Mouse (Mus musculus) central nervous system, embryonic 11.5 days (tissue): ENCODE measurements around the gene Dnajc5g. TPM values are rescaled to one million over a fixed set of nuclear protein-coding genes. Genes with fewer than 3 reads are reported as not detected.

Experiments
- polyA plus RNA-seq: library from polyadenylated mRNA; depleted of rRNA; stranded (reverse); fragments of >200 nt; gene quantifications from 2 replicates; pipeline ENCODE4 v1.2.3, GENCODE M21; 2012; rRNA removed

Dnajc5g gene
- polyA plus RNA-seq, result not detected in 2 replicates

GRCm38 (mm10) chr5:31105814-31106335 lies at the start of gene Dnajc5g:
Gene Dnajc5g, plus strand, starts transcription at chr5:31106285.

DNA sequence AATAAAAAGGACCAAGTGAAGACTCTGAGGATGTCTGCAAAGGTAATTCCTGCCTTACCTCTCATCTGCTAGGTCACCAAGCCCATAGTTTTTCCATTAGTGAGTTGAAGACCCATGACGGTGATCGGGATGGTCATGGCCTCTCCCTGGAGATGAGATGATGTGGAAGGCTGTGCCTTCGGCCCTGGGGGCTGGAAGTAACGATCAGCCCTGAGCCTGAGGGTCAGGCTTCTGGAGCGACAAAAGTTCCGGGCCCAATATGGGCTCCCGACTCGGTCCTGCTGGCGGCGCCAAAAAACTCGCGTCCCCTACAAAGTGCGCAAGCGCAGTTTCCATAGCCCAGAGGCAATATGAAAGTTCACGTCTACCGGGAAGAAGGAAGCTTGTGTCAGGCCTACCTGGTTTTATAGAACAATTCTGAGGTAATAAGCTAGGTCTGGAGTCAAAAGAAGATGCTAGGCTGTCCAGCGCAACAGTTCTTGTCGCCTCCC lies 2.0 kb downstream of the Dnajc5g start, which contains the start of gene Slc30a3:
Gene Slc30a3, minus strand, starts transcription at position 238 of the 491 bp plus-strand sequence.

DNA sequence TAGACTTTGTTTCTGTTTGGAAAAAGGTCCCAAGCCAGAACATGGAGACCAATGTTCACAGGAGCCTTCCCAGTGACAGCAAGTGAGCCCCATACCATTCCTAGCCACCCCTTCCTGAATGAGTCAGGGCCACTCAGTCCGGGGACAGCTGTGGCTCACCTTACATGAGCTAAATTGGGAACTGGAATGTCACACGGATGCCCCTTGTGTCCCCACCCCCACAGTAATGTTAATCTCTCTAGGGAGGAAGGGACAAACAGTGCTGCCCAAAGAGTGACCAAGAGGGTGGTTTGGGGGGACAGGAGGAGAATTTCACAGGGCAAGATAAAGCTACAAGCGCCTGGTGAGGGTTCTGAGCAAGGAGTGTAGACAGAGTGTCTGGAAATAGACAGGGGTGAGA lies 10.3 kb downstream of the Dnajc5g start, which contains the start of gene Trim54:
Gene Trim54, plus strand, starts transcription at position 359 of the 400 bp plus-strand sequence.

DNA sequence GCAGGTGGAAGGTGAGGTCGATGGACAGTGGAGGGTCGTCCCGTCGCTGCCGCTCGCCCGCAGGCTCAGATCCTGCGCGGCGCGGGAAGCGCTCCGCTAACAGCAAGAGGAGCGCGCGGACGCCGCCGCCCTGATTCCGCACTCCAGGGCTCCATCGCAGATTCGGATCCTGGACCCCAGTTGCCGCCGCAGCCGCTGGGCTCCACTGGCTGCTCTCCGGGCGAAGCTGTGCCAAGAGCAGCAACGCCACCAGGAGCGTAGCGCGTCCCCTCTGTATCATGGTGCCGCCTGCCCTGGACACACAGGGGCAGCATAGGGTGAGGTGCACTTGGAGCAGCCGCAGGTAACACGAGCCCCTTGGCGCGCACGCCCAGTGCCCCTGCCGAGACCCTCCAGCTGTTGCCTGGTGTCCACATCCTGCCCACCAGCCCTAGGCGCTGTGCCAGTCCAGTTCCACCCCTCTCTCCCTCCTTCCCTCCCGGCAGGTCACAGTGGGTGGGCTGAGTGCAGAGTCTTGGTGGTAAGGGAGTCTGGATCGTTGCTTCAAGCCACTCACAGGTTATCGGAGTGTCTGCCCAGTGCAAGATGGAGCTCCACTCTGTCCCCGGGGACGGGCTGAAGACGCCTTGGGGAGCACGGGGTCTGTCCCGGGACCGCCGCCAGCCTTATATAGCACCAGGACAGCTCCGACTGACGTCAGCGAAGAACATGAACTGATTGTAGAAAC lies 32.3 kb downstream of the Dnajc5g start, which contains the start of gene Ucn:
Gene Ucn, minus strand, starts transcription at position 589 of the 727 bp plus-strand sequence.

GRCm38 (mm10) chr5:31154152-31154553 lies 48.1 kb downstream of the Dnajc5g start, which contains the start of gene Mpv17:
Gene Mpv17, minus strand, starts transcription at chr5:31154251.

Other genes with a start within 250 kb of the Dnajc5g start
- gene Tmem214, start 238.3 kb upstream of the Dnajc5g start, polyA plus RNA-seq, result 40.6 and 60.9 TPM in 2 replicates
- gene Agbl5, start 217.6 kb upstream of the Dnajc5g start, polyA plus RNA-seq, result 40.0 and 53.1 TPM in 2 replicates
- gene Ost4, start 198.5 kb upstream of the Dnajc5g start, polyA plus RNA-seq, result 218 and 282 TPM in 2 replicates
- 34.1 and 81.9 TPM in 2 replicates for gene Emilin1, start 192.9 kb upstream of the Dnajc5g start, polyA plus RNA-seq
- 13.1 and 16.0 TPM in 2 replicates for gene Khk, start 184.9 kb upstream of the Dnajc5g start, polyA plus RNA-seq
- gene Cgref1, start 160.7 kb upstream of the Dnajc5g start, polyA plus RNA-seq, result 5.7 and 7.5 TPM in 2 replicates
- 176 and 202 TPM in 2 replicates for gene Preb, start 145.9 kb upstream of the Dnajc5g start, polyA plus RNA-seq
- not detected in 2 replicates for gene Tcf23, start 137.6 kb upstream of the Dnajc5g start, polyA plus RNA-seq
- 88.7 and 89.8 TPM in 2 replicates for gene Atraid, start 58.0 kb upstream of the Dnajc5g start, polyA plus RNA-seq
- gene Slc5a6, start 57.4 kb upstream of the Dnajc5g start, polyA plus RNA-seq, result 10.2 and 16.3 TPM in 2 replicates
- gene Cad, start 51.5 kb upstream of the Dnajc5g start, polyA plus RNA-seq, result 41.0 and 59.8 TPM in 2 replicates
- 8.6 and 9.1 TPM in 2 replicates for gene Slc30a3, start 2.0 kb downstream of the Dnajc5g start, polyA plus RNA-seq
- gene Trim54, start 10.4 kb downstream of the Dnajc5g start, polyA plus RNA-seq, result 0.29 and 1.1 TPM in 2 replicates
- gene Ucn, start 32.5 kb downstream of the Dnajc5g start, polyA plus RNA-seq, result not detected in 2 replicates
- 43.5 and 63.4 TPM in 2 replicates for gene Mpv17, start 48.0 kb downstream of the Dnajc5g start, polyA plus RNA-seq
- gene Gm29609, start 73.6 kb downstream of the Dnajc5g start, polyA plus RNA-seq, result 4.0 and 4.7 TPM in 2 replicates
- gene Gtf3c2, start 73.9 kb downstream of the Dnajc5g start, polyA plus RNA-seq, result 128 and 129 TPM in 2 replicates
- gene Snx17, start 86.9 kb downstream of the Dnajc5g start, polyA plus RNA-seq, result 94.2 and 95.9 TPM in 2 replicates
- gene Eif2b4, start 87.1 kb downstream of the Dnajc5g start, polyA plus RNA-seq, result 54.2 and 97.9 TPM in 2 replicates
- 51.5 and 95.5 TPM in 2 replicates for gene Zfp513, start 96.0 kb downstream of the Dnajc5g start, polyA plus RNA-seq
- 178 and 232 TPM in 2 replicates for gene Ppm1g, start 114.4 kb downstream of the Dnajc5g start, polyA plus RNA-seq
- gene Nrbp1, start 134.6 kb downstream of the Dnajc5g start, polyA plus RNA-seq, result 85.6 and 128 TPM in 2 replicates
- 0.18 TPM in 1 of 2 replicates, not detected in the other for gene Gm9970, start 134.9 kb downstream of the Dnajc5g start, polyA plus RNA-seq
- gene Krtcap3, start 145.4 kb downstream of the Dnajc5g start, polyA plus RNA-seq, result 9.1 and 12.3 TPM in 2 replicates
- 44.3 and 45.6 TPM in 2 replicates for gene Ift172, start 184.8 kb downstream of the Dnajc5g start, polyA plus RNA-seq
- 57.8 and 94.3 TPM in 2 replicates for gene Fndc4, start 189.8 kb downstream of the Dnajc5g start, polyA plus RNA-seq
- 0.63 and 1.5 TPM in 2 replicates for gene Gckr, start 191.2 kb downstream of the Dnajc5g start, polyA plus RNA-seq